Mouse (Mus musculus): Measurements from ENCODE around the gene Eefsec.

DNA sequence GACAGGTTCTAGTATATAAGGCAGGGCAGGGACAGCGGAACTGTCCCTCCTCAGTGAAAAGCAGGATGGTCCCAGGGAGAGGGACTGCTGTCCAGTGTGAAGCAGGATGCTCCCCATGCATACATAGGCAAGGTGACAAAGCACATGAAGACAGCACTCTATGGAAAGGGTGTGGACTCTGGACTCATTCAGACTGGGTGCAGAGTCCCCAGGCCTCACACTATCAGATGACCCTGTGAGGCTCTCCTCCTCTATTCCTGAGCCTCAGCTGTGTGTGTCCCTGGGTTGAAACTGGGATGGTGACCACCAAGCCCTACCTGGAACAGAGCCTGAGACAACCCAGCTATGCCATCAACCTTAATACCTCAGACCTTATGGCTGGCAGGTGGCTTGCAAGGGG, 194.9 kb downstream of the Eefsec start:
- TF ChIP-seq GATA1 (IDR thresholded peaks at IDR 0.05; ENCODE audit: low read length): no peak
- TF ChIP-seq TAL1 (IDR thresholded peaks at IDR 0.05; ENCODE audit: low read length): no peak

Data from erythroblast, embryonic 14.5 days (primary cell).